Mouse (Mus musculus) MEL (cell line): ENCODE measurements at regions not wholly inside any gene's neighbourhood (a gene's known extent, or its start where the extent isn't known, plus 50 kb on each side); places are given as distances from the start of the nearest gene placed in this dataset.

Experiments
- DNase-seq: peaks from one replicate; pipeline ENCODE4 v3.0.0; 2011; ENCODE audit warnings: low read depth, low spot score
- H3K27ac ChIP-seq: 2 replicates; pipeline ENCODE4 v1.5.1; 2012; ENCODE audit warnings: low read depth, mild to moderate bottlenecking, control low read depth, low read length, moderate library complexity; ENCODE audit not compliant: control insufficient read depth
- H3K27me3 ChIP-seq, 2 experiments: fragments of 150-350 bp in 1 of 2; sonication (generic) in 1 of 2; 2 replicates each; pipeline ENCODE4 v1.6.1; 2012; ENCODE audit warnings: low read length in 2 of 2, mild to moderate bottlenecking in 2 of 2, improper control_type of control experiment in 1 of 2, moderate library complexity in 1 of 2; ENCODE audit not compliant: insufficient read depth in 2 of 2, control insufficient read depth in 1 of 2
- H3K36me3 ChIP-seq, 2 experiments: 2 replicates each; pipeline ENCODE4 v1.6.1; 2012 to 2014; ENCODE audit warnings: low read length in 2 of 2, improper control_type of control experiment in 1 of 2, inconsistent platforms in 1 of 2, mild to moderate bottlenecking in 1 of 2; ENCODE audit not compliant: insufficient read depth in 2 of 2, control insufficient read depth in 1 of 2
- H3K4me1 ChIP-seq, 2 experiments: fragments of 150-350 bp in 1 of 2; sonication (generic) in 1 of 2; 2 replicates each; pipeline ENCODE4 v1.6.1; 2012; ENCODE audit warnings: low read length in 2 of 2, improper control_type of control experiment in 1 of 2, mild to moderate bottlenecking in 1 of 2; ENCODE audit not compliant: insufficient read depth in 2 of 2, control insufficient read depth in 1 of 2
- H3K4me3 ChIP-seq, 2 experiments: fragments of 150-350 bp in 1 of 2; sonication (generic) in 1 of 2; 2 replicates each; pipeline ENCODE4 v1.5.1; 2012; ENCODE audit warnings: low read depth in 2 of 2, low read length in 2 of 2, mild to moderate bottlenecking in 2 of 2, moderate library complexity in 2 of 2, control low read depth in 1 of 2, improper control_type of control experiment in 1 of 2; ENCODE audit not compliant: control insufficient read depth in 1 of 2, insufficient read depth in 1 of 2
- H3K79me2 ChIP-seq: 2 replicates; pipeline ENCODE4 v1.6.1; 2012; ENCODE audit warnings: mild to moderate bottlenecking, low read length, moderate library complexity; ENCODE audit not compliant: control insufficient read depth, poor library complexity, insufficient read depth
- H3K9ac ChIP-seq: 2 replicates; pipeline ENCODE4 v1.6.1; 2012; ENCODE audit warnings: low read depth, mild to moderate bottlenecking, control low read depth, low read length, moderate library complexity; ENCODE audit not compliant: control insufficient read depth, poor library complexity, severe bottlenecking
- H3K9me3 ChIP-seq: fragments of 150-350 bp; sonication (generic); replicated peaks from 2 replicates; pipeline ENCODE4 v1.6.1; 2012; ENCODE audit warnings: mild to moderate bottlenecking, low read length, improper control_type of control experiment, moderate library complexity; ENCODE audit not compliant: insufficient read depth
- BHLHE40 ChIP-seq: IDR thresholded peaks from 2 replicates; pipeline ENCODE4 v1.6.1; 2012; ENCODE audit warnings: low read depth, mild to moderate bottlenecking, inconsistent platforms, low read length, improper control_type of control experiment, borderline replicate concordance
- CHD2 ChIP-seq: IDR thresholded peaks from 2 replicates; pipeline ENCODE4 v1.6.1; 2011; ENCODE audit warnings: low read length, improper control_type of control experiment
- CTCF ChIP-seq, 3 experiments: IDR thresholded peaks in 2 of 3; conservative IDR thresholded peaks in 1 of 3; 2 replicates each; pipeline ENCODE4 v1.5.1; 2011 to 2012; ENCODE audit warnings: low read length in 3 of 3, low read depth in 2 of 3, mild to moderate bottlenecking in 2 of 3, improper control_type of control experiment in 1 of 3, inconsistent platforms in 1 of 3, mixed read lengths in 1 of 3, moderate library complexity in 1 of 3; ENCODE audit not compliant: control insufficient read depth in 1 of 3, insufficient read depth in 1 of 3, poor library complexity in 1 of 3, severe bottlenecking in 1 of 3
- ETS1 ChIP-seq: IDR thresholded peaks from 2 replicates; pipeline ENCODE4 v1.6.1; 2012; ENCODE audit warnings: low read depth, mild to moderate bottlenecking, inconsistent platforms, low read length, improper control_type of control experiment, moderate library complexity
- GABPA ChIP-seq: IDR thresholded peaks from 2 replicates; pipeline ENCODE4 v1.6.1; 2012; ENCODE audit warnings: low read depth, mild to moderate bottlenecking, inconsistent platforms, low read length, improper control_type of control experiment, moderate library complexity
- HCFC1 ChIP-seq: IDR thresholded peaks from 2 replicates; pipeline ENCODE4 v1.6.1; 2012; ENCODE audit warnings: low read depth, mild to moderate bottlenecking, inconsistent platforms, low read length, improper control_type of control experiment, moderate library complexity
- MAFK ChIP-seq: IDR thresholded peaks from 2 replicates; pipeline ENCODE4 v1.6.1; 2011; ENCODE audit warnings: low read depth, mild to moderate bottlenecking, low read length, improper control_type of control experiment, borderline replicate concordance
- MAX ChIP-seq: IDR thresholded peaks from 2 replicates; pipeline ENCODE4 v1.6.1; 2011; ENCODE audit warnings: low read length, improper control_type of control experiment
- MEF2A ChIP-seq: IDR thresholded peaks from 2 replicates; pipeline ENCODE4 v1.6.1; 2014; ENCODE audit warnings: low read depth, mild to moderate bottlenecking, inconsistent platforms, low read length, improper control_type of control experiment; ENCODE audit not compliant: poor library complexity, insufficient replicate concordance, severe bottlenecking; ENCODE audit errors: extremely low read depth
- MXI1 ChIP-seq: IDR thresholded peaks from 2 replicates; pipeline ENCODE4 v1.6.1; 2011; ENCODE audit warnings: mild to moderate bottlenecking, low read depth, low read length, improper control_type of control experiment
- NELFE ChIP-seq: IDR thresholded peaks from 2 replicates; pipeline ENCODE4 v1.6.1; 2011; ENCODE audit warnings: low read depth, low read length, improper control_type of control experiment
- POLR2AphosphoS5 ChIP-seq: IDR thresholded peaks from 2 replicates; pipeline ENCODE4 v1.6.1; 2012; ENCODE audit warnings: low read depth, borderline replicate concordance, mild to moderate bottlenecking, inconsistent platforms, low read length, moderate library complexity, mixed read lengths
- RCOR1 ChIP-seq: IDR thresholded peaks from 2 replicates; pipeline ENCODE4 v1.6.1; 2012; ENCODE audit warnings: low read depth, mild to moderate bottlenecking, inconsistent platforms, low read length, improper control_type of control experiment
- TAL1 ChIP-seq: IDR thresholded peaks from 2 replicates; pipeline ENCODE4 v1.6.1; 2012; ENCODE audit warnings: mild to moderate bottlenecking, inconsistent platforms, low read length, moderate library complexity, mixed read lengths
- TCF12 ChIP-seq: IDR thresholded peaks from 2 replicates; pipeline ENCODE4 v1.6.1; 2014; ENCODE audit warnings: low read depth, mild to moderate bottlenecking, inconsistent platforms, low read length, improper control_type of control experiment, moderate library complexity
- UBTF ChIP-seq: IDR thresholded peaks from 2 replicates; pipeline ENCODE4 v1.6.1; 2012; ENCODE audit warnings: low read depth, mild to moderate bottlenecking, inconsistent platforms, low read length, improper control_type of control experiment, moderate library complexity, borderline replicate concordance; ENCODE audit not compliant: insufficient read depth
- USF1 ChIP-seq: IDR thresholded peaks from 2 replicates; pipeline ENCODE4 v1.6.1; 2014; ENCODE audit warnings: low read depth, mild to moderate bottlenecking, inconsistent platforms, low read length, improper control_type of control experiment, moderate library complexity
- ZC3H11A ChIP-seq: IDR thresholded peaks from 2 replicates; pipeline ENCODE4 v1.6.1; 2012; ENCODE audit warnings: low read depth, mild to moderate bottlenecking, inconsistent platforms, low read length, improper control_type of control experiment
- ZKSCAN1 ChIP-seq: IDR thresholded peaks from 2 replicates; pipeline ENCODE4 v1.6.1; 2012; ENCODE audit warnings: low read depth, mild to moderate bottlenecking, inconsistent platforms, low read length, improper control_type of control experiment, moderate library complexity
- ZNF384 ChIP-seq: IDR thresholded peaks from 2 replicates; pipeline ENCODE4 v1.6.1; 2012; ENCODE audit warnings: low read depth, mild to moderate bottlenecking, inconsistent platforms, low read length, improper control_type of control experiment

DNA sequence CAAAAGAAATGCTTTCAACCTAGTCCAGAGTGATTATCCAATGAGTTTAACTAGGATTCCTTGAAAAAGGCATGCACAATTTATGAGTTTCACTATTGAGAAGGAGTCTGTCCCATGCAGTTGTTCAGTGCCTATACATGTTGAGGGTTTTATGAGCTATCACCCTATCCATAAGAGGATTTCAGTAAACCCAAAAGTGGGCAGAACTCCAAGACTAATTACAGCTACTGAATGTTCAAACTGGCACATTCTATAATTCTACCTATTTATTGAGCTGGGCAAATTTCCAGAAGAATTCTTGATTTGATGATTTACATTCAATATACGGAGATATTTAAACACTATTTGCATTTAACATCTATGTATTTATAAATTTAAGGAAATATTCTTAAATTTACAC, 599.6 kb upstream of the 4921530L21Rik start:
- Histone ChIP-seq H3K36me3 (no peaks in the 10 kb centered on the region), H3K27ac (no peak overlapping the region), H3K79me2 (no peaks in the 10 kb centered on the region), H3K4me1 (no peaks in the 10 kb centered on the region), H3K9ac (no peak overlapping the region), H3K27me3 (no peaks in the 10 kb centered on the region), H3K9me3 (no peaks in the 10 kb centered on the region), H3K4me3 (no peak overlapping the region)
- DNase-seq, result no peak
- TF ChIP-seq CHD2 (no peak), MEF2A (no peak), ZKSCAN1 (no peak), CTCF (IDR thresholded peaks at IDR 0.05 in 2 of 3, conservative IDR thresholded peaks at IDR 0.05 in 1 of 3; ENCODE audit: control insufficient read depth in 1 of 3, insufficient read depth in 1 of 3, low read depth in 2 of 3, low read length in 3 of 3, poor library complexity in 1 of 3, severe bottlenecking in 1 of 3) (no peak), ZNF384 (no peak), NELFE (no peak), MXI1 (no peak), BHLHE40 (no peak), GABPA (no peak), HCFC1 (no peak), MAX (no peak), RCOR1 (no peak), ZC3H11A (no peak), UBTF (no peak), MAFK (no peak), USF1 (no peak), ETS1 (no peak), TAL1 (no peak)

DNA sequence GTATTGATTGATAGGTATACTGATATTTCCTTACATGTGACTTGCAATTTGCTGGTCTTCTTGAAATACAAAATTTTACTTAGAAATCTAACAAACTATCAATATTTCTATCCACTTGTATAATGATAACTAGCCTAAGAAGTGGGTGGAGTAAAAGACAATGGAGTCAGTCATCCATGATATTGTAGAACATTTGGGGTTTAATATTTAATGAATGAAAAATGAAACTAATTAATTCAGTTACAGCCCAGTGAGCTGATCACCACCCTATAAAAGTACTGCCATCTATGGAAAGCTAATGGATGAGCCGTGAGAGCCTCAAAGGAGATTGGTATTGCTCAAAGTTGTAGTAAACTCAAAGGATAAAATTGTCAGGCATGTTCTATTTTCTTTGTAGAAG, 599.0 kb upstream of the 4921530L21Rik start:
- DNase-seq, result no peak
- H3K4me3 ChIP-seq, result no peak overlapping the region
- no peak for TF ChIP-seq POLR2AphosphoS5
- no peak for TF ChIP-seq TCF12
- TF ChIP-seq, all 39 proteins: peak for 0
- Histone ChIP-seq H3K9me3 (no peaks in the 10 kb centered on the region), H3K27ac (no peak overlapping the region), H3K27me3 (no peaks in the 10 kb centered on the region), H3K4me1 (no peaks in the 10 kb centered on the region), H3K36me3 (no peaks in the 10 kb centered on the region), H3K79me2 (no peaks in the 10 kb centered on the region), H3K9ac (no peak overlapping the region)
